Mouse (Mus musculus): ENCODE measurements around the gene Tob1.

Gene Tob1

DNA sequence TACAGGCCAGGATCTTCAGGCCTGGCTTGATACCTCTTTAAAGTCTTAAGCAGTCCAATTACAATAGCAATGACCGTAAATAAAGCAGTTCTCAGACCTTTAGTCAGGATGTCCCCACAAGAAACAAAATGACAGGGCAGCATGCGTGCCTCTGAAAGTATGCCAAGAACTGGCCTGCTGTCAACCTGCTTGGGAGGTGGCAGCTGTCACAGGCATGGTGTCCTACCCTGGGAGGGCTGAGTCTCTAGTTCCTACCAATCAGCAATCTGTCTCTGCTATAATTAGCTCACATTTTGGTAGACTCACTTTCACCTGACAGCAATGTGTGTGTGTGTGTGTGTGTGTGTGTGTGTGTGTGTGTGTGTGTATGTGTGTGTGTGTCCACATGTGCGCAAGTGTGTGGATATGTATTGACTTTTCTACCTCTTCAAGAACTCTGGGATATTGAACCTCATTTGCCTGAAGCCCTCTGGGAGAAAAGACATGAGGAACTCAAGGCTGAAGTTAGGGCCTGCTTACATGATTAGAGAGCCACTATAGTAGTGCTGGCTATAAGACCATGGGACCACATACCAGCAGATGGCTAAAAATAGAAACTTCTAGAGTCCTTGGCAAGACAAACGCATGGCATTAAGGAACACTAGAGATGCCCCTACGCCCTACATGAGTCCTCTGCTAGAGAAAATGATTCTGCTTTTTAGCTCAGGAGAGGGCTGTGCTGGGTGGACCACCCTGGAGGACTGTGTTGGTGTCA, 18.1 kb downstream of the Tob1 start:
- DNase-seq (ENCODE audit: low spot score in 2 of 2) = no peak

DNA sequence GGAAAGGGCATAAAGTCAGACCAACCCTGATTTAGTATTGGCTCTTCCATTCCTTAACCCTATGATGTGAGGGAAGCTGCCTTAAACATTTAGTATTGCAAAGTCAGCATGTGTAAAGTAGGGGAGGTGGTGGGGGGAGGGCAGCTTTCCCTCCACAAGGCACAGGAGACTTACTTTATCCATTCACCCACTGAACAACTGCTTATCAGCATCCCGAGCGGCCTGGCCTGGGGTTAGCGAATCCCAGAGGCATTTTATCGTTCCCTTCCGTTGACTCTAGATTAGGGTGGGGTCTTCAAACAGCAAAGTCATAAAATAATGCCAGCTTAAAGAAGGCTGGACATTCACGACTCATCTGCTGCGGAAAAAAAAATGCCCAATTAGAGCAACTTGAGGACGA, 19.0 kb downstream of the Tob1 start:
- DNase-seq (ENCODE audit: low spot score in 2 of 2) = no peak

DNA sequence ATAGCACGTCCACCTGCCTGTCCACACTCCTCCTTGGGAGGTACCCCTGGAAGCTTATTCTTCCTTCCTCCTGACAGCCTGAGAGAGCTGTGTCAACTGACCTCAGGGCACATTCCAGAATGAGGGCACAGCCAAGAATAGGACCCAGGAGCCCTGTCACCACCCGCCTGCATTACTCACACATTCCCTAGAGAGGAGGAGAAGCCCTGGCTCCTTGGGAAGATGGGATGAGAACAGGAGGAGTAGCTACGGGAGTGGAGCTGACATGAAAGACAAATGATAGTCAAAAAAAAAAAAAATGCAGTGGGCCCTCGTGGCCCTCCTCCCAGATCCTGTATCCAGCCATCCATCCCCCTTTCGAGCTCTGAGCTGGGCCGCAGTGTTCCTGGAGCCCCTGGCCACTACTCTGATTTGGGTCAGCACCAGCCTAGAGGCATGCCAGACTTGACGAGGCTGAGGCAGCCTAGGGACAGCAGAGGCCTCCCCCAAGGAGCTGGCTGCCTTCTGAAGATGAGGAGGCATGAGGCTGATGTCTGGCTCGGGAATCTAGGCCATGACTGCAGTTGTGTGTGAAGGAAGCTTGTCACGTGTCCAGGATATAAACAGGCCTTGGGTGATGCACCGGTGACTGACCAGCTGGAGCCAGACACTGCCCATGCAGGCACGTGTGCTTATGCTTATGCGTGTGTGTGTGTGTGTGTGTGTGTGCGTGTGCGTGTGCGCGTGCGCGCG, 20.7 kb downstream of the Tob1 start:
- DNase-seq (ENCODE audit: low spot score in 2 of 2) = no peak

DNA sequence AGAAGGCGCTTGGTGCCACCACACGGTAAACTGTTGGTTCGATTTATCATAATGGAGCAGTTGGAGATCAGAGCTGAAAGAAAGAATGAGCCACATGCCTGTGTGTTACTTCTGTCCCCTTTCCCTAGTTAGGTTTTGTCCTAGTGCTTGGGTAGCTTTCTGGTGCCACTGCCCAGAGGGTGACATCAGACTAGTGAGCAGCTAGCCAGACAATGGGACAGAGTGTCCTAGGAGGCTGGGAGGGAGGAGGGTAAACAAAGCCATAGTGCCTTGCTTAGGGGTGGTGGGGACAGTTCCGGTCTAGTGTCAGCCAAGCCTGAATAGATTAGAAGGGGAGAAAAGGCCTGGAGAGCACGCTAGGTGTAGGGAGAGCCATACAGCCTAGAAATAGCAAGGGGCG, 22.2 kb downstream of the Tob1 start:
- no peak for DNase-seq (ENCODE audit: low spot score in 2 of 2)

DNA sequence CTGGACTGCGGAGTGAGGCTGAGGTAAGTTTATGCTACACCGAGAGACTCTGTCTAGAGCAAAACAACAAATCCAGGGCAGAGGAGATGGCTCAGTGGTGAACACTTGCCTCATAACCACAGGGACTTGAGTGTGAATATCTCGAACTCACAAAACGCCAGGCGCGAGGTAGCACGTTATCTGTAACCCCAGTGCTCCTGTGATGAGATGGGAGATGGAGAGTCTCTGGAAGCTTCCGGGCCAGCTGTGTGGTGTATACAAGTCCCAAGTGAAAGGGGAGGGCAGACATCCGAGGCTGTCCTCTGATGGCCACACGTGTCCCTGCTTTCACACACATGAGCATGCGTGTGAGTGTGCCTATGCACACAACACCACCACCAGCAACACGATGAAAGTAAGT, 23.1 kb downstream of the Tob1 start:
- DNase-seq (ENCODE audit: low spot score in 2 of 2) = no peak

DNA sequence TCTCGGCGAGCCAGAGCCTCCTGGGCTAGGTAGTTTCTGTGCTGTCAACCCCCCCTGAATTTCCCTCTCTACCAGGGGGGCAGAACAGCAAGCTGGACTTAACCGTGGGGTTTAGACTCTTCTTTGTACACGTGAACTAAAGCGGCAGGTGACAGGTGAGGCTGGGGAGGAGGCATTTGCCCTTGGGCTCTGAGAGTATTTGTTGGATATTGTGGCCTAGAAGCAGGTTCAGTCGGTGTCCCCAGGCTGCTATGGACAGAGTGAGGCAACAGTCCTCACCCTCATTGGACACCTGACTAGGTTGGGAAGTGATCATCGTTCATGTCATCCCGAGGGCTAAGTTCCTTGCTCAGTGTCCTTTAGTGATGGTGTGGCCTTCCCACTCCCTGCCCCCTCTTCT, 23.6 kb downstream of the Tob1 start:
- DNase-seq (ENCODE audit: low spot score in 2 of 2) = no peak

DNA sequence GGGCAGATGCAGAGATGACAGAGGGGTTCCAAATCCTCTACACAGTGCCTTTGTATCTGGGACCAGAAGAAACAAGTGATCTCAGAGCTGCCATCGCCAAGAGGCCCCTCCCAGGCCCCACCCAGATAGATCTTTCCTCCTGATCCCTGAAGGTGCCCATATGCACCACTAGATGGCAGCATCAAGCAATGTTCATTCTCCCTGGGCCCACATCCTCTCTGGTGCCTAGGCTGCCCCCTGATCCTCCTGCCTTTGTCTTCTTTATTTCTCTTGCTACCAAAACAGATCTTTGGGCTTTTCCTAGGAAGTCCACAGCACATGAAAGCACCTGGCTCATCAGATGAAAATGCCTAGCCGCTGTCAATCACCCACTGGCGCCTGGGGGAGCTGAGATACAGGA, 24.8 kb downstream of the Tob1 start:
- peak in 1 of 2 experiments; percentile 65 for DNase-seq (ENCODE audit: low spot score in 2 of 2)

DNA sequence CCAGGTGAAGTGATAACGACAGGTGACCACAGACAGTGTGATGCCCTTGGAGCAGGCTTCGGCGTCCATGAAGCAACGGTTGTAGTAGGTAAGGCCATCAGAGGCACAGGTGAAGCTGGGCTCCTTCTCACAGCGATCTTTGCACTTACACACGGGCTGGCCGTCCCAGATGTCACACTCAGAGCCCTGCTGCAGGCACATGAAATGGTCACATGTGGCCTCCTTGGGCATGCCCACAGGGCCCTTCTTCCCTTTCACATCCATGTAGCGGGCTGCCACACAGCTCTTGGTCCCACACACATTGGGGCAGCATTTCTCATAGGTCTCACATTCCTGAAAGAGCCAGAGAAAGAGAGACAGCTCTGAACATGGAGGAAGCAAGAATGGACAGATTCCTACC, 27.5 kb downstream of the Tob1 start:
- no peak for DNase-seq (ENCODE audit: low spot score in 2 of 2)

DNA sequence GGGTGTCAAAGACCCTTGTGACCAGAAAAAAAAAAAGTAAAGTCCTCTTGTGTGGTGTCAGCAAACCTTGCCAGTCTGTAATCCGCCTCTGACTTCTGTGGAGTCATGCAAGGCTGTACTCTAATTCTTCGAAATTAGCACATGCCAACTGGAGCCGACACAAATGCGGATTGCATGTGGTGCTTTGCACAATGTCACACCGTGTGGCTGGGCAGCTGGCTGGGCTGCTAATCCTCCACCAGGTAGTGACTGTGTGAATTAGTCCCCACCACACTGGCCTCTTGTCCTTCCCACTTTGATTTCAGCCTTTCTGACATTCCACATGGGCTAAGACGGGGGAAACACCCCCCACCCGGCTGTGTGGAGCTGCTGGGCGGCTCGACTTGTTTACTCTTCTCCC, 28.5 kb downstream of the Tob1 start:
- no peak for DNase-seq (ENCODE audit: low spot score in 2 of 2)

DNA sequence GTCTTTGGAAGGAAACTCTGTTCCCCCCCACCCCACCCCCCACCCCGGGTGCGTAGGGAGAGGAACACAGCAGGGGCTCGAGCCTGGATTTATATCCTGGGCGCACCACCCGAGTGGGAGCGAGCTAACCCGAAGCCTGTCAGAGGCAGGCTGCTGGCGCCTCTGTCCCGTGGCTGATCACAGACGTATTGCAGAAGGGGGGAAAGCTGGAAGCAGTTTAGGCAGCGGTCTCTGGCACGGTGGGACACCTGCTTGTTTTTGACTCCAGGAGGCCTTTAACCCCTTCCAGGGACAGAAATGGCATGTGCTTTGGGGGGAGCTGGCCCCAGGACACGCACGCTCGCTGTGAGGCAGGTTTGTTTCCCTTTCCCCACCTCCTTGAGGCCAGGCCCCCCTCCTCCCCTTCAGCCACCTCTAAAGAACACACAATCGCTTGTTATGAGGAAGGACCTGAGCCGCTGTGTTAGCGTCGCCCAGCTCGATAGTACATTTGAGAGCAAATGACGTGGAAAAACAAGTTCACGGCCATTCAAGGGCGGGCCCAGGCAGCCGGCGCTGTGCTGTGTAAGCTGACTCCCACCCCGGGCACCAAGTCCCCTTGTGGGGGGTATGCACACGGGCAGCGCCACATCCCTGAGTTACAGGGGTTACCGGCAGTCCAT, 31.6 kb downstream of the Tob1 start:
- peak in 1 of 2 experiments; percentile 39 for DNase-seq (ENCODE audit: low spot score in 2 of 2)

DNA sequence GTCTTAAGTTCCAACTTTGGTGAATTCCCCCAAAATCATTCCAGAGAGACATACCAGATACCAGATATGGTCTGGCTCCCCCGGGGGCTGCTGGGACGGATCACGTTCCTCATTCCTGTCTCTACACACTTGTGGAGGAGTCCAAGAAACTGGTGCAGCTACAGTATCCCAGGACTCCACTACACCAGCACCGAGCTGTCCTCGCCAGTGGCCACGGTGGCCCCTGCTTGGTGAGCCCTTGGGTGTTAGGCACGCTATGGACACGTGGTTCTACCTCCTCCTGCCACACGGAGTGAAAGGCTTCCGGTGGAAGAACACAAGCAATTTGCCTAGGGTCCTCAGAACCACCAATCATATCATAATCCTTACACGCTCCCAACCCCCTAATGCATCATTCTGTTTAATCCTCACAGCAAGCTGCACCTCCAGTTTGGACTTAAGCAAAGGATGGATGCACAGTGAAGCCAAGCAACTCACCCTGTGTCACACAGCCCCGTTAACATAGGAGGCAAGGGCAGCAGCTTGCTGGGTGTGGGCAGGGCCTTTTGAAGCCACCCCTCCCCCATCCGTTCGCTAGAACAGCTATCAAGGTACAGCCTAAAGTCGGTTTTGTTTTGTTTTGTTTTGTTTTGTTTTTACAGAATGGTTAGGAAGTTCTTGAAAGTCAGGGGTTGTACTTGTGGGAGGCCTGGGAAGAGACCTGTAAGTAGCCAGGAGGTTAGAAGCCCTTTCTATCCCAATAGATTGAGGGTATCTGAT, 32.3 kb downstream of the Tob1 start:
- no peak for DNase-seq (ENCODE audit: low spot score in 2 of 2)

DNA sequence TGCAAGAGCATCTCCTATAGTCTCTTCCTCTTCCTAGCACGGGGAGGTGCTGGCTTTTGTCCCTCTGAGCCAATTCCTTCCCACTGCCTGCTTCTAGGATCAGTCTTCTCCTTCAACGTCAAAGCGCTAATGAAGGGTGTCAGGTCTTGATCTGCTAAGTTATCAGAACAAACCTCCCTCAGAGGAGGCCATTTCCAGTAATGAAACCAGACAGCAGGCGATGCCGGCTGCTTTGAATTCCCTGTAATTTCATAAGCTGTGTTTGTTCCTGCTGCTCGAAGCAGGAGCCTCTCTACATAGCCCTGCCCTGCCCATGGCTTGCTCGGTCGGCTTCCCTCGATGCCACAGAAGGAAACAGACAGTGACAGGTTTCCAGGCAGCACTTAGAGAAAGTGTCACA, 33.1 kb downstream of the Tob1 start:
- no peak for DNase-seq (ENCODE audit: low spot score in 2 of 2)

DNA sequence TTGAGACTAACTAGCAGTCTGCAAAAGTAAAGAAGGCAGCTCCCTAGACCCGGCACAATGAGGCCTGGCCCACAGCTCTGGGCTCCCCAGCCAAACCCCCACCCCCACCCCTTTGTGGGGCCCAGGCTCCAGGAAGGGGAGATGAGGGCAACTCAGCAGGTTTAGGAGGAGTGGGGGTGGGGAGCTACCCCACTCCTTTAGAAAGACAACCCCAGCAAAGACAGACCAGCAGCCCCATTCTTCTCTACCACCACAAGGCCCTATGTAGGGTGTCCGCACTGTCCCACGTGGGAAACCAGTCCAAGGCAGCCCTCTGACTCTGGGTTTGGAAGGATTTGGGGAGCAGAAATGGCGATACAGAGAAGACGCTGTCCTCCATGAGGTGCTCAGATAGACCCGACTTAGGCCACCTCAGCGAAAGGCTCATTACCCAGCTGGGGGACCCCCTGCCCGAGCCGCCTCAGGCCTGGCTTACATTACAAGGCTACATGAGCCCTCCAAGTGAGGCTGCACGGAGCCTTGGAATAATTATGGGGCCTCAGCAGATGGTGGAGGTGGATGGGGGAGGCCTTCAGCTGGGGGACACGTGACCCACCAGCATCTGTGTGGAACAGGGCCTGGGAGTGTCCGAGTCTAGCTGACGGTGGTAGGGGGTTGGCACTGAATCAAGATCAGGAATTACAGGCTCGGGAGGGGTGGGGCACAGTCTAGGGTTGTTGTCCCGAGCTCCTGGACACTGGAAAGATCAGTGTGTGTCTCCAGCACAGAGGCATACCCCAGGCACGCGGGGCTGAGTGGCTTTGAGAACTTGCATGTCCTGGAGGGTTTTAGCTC, 34.9 kb downstream of the Tob1 start, which contains the start of gene Wfikkn2:
Gene Wfikkn2, minus strand, starts transcription at position 51 of the 834 bp plus-strand sequence.
- peak in 1 of 2 experiments; percentile 41 for DNase-seq (ENCODE audit: low spot score in 2 of 2)

DNA sequence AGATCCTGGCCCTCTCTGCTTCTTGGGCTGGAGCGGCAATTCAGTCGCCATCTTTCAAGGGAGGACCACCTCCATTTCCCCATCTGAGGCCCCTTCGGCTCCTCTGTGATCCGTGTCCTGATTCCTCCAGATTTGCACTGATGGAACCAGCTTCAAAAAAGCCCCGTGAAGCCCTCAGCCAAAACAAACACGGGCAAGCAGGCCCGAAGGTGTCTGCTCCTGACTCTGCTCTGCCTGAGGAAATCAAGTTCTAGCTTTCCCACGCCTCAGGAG, 35.5 kb downstream of the Tob1 start:
- no peak for DNase-seq (ENCODE audit: low spot score in 2 of 2)

DNA sequence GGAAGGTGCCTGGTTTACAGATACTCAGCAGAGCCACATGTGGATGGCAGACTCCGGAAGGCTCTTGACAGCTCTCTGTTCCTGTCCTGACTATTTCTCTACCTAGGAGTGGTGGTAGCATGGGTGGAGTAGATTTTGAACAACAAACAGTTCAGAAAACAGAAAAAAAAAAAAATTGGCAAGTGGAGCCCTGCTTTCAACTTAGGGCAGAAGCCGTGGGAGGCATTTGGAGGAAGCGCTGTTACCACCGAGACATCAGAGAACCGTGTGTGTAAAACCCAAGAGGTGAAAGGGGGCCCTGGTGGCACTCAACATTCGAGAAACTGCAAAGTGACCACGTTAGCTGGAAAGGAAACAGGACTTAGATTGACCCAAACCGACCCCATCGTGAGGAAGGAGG, 41.9 kb downstream of the Tob1 start:
- no peak for DNase-seq (ENCODE audit: low spot score in 2 of 2)

DNA sequence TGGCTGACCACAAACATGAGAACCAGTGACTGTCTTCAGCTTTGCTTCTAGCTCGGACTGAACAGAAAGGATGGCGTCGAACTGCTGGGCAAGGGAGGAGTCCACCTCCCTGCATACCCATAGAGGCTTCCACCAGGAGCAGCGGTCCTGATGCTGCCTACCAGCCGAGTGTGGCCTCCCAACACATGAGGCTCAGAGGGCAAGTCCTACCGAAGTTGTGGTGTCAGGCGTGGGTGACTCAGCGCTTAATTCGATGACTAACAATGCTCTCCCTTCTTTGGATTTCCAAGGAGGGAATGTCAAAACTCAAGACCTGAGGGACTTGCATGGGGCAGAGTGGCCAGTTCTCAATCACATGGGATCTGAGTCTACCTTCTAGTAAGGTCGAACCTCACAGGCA, 42.4 kb downstream of the Tob1 start:
- no peak for DNase-seq (ENCODE audit: low spot score in 2 of 2)

DNA sequence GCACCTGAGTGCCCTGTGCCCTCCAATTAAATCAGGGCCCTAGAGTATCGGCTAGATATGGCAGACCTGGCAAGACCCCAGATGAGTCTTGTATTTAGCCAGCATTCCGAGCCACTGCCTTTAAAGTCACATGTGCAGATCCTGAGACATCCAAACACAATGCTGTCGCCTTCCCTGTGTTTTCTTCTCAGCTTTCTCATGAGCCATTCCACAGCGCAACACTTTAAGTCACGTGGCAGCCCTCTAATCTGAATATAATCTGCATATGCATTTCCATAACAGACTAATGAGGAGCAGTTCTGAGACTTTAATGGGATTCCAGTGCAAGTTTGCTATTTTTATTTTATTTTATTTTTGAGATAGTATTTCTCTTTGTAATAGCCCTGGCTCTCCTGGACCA, 44.5 kb downstream of the Tob1 start:
- DNase-seq (ENCODE audit: low spot score in 2 of 2) = no peak

DNA sequence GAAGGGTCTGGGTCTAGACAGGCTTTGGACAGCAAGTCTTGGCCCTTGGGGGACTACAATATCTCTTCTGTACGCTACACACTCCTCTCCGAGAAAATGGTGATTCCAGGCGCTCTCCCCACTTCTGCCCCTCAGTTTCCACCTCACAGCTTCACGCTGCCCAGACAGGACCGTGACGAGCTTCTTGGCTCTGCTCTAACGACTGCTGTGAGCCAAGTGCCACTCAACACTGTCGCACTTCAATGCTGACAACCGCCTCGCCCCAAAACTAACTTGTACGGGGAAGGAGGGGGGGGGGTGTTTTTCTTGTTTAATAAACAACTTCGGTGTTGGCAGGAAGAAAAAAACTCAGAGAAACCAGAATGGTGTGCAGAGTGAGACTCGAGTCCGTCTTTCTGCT, 46.7 kb downstream of the Tob1 start:
- DNase-seq (ENCODE audit: low spot score in 2 of 2) = no peak

DNA sequence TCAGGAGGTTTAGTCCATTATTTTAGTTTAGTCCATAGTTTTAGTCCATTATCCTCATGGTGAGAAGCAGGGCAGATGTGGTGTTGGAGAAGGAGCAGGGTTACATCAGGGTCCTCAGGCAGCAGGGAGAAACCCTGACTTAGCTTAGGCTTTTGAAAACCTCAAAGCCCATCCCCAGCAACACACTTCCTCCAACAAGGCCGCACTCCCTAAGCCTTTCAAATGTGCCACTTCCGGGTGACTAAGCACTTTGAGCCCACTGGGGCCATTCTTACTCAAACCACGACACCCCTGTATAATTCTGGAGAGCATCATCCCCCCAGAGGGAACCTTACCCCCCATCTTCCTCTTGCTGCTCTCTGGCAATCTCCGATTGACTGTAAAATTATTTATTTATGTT, 48.6 kb downstream of the Tob1 start:
- DNase-seq (ENCODE audit: low spot score in 2 of 2) = no peak

DNA sequence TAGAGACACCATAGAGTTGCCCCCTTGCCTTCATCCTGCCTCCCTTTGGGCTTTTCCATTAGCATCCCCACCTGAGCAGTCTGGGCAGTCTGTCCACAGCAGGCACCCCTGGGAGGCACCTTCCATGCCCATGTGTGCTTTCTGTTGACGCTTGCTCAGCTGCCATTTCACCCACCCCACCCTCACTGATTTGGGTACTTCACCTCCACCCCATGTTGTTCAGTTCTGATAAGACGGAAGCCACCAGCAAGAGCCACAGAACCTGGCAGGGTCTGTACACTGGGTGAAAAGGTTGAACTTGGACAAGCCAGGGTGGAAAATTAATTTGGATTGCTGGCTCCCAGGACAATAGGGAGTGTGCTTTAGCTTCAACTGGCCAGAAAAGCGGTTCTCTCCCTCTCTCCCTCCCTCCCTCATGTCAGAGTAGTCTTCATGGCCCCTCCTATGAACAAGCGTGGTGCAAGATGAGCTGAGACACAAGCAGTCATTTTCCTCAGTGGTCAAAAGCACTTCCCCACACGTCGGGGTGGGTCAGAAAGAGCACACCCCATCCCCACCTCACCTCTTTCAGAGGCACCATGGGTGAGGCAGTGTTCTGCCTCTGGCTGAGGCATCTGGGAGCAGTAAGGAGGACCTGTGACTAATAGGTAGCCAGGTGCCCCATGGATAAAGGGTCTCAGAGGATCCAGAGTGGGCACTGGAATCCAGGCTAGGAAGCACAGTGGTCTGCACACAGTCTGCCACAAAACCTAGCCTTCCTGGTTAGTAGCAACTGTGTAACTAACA, 50.5 kb downstream of the Tob1 start:
- DNase-seq (ENCODE audit: low spot score in 2 of 2) = no peak

Measured in urinary bladder, postnatal 4 days (tissue).